Mouse (Mus musculus): ENCODE measurements around the gene Dcaf7. TPM values are rescaled to one million over a fixed set of nuclear protein-coding genes. Genes with fewer than 3 reads are reported as not detected.
"Not testable (repeated sequence)": the region's sequence is repeated elsewhere in the genome, so short reads cannot be mapped to it uniquely, and the experiment has no call there.

The Dcaf7 gene
- polyA plus RNA-seq, 1 experiment, result 8.4 TPM

DNA sequence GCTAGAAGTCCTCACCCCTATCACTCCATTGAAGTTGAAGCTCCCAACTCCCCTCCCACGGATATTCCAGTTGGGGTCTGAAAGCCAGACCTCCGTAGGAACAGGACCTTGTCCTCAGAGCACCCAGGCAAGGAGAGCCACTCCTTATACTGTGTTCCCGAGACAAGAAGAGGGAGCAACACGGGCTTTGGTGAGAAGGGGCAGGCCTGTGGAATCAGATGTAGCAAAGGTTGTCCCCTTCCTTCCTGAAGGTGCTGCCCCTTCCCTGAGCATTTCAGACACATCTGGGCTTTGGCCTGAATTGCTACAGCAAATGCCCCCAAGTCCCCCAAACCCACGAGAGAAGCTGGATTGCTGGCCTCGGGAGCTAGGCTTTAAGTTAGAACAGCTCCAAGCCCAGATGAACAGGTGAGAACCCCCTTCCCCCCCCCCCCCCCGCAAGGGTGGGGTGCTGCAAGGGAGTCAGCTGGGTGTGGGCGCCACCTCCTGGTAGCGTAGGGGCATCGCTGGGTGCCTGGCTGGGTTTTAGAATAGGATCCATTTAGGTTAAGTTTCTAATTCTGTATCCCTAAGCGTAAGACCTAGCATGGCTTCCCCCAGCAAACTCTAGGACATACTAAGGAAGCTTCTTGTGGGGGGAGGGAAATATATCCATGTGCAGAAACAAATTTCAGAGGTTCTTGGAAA is 10.1 kb upstream of the Dcaf7 start:
- Histone ChIP-seq H3K27ac (replicated peaks; ENCODE audit: low read depth, low read length) (no peak overlapping the region), H3K4me1 (ENCODE audit: control insufficient read depth, insufficient read depth, insufficient read length, low read length) (no peaks in the 10 kb centered on the region; the same call in 1 of the 2 replicates), H3K4me3 (ENCODE audit: insufficient read depth, low read depth, low read length) (no peak overlapping the region)

DNA sequence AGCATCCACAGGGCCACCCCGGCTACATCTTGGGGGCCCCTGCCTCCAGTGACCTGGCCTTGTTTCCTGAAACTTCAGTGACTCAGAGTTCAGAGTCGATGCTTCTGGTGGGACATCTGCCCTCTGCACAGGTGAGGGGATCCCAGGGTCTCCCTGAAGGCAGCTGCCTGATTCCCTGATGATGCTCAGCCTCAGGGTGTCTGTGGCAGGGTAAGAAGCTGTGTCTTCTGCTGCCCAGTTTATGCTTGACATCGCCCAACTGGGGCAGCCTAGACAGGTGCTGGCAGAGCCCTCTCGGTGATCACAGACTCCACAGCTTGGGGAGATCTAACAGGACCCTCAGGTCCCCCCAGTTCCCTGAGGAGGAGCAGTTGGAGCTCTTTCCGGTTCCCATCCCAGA is 9.1 kb upstream of the Dcaf7 start:
- Histone ChIP-seq H3K4me3 (ENCODE audit: insufficient read depth, low read depth, low read length) (no peak overlapping the region), H3K27ac (replicated peaks; ENCODE audit: low read depth, low read length) (no peak overlapping the region), H3K4me1 (ENCODE audit: control insufficient read depth, insufficient read depth, insufficient read length, low read length) (no peaks in the 10 kb centered on the region; the same call in 1 of the 2 replicates)

DNA sequence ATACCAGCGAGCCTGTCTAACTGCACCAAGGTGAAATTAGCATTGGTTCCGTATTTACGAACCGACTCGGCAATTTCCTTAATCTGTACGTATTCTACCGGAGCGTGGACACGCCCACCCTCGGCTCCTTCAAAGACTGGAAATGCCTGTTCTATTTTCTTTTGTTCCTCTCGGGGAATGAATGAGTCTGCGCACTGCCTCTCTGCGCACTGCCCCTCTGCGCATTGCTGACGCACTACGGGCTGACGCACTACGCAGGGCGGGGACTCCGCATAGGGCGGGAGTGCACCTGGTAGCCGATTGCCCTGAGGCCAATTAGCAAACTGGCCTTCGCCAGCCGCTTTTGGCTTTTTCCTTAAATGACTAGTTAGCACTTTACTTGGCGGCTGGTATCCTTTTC is 4.6 kb upstream of the Dcaf7 start:
- H3K27ac ChIP-seq (replicated peaks; ENCODE audit: low read depth, low read length), result peak overlapping the region; percentile 57; the same call in 1 of the 2 replicates
- H3K4me3 ChIP-seq (ENCODE audit: insufficient read depth, low read depth, low read length), result peak overlapping the region; percentile 62
- not testable (repeated sequence) for H3K4me1 ChIP-seq (ENCODE audit: control insufficient read depth, insufficient read depth, insufficient read length, low read length)

DNA sequence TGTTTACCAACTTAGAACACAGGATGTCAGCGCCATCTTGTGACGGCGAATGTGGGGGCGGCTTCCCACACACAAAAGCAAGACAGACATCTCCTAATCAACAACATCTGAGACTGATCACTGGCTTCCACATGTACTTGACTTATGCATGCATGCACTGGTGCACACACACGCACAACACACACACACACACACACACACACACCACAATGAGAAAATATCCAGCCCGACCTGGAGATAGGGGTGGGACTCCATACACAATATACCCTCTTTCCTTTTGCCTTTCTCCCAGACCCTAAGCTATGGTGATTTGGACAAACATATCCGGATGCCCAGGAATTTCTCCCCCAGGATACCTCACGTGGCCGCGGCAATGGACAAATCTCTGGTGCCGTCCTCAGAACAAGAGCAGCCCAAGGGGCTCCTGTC is 3.2 kb upstream of the Dcaf7 start:
- H3K27ac ChIP-seq (replicated peaks; ENCODE audit: low read depth, low read length), result peak overlapping the region; percentile 88
- H3K4me3 ChIP-seq (ENCODE audit: insufficient read depth, low read depth, low read length), result peak overlapping the region; percentile 47

DNA sequence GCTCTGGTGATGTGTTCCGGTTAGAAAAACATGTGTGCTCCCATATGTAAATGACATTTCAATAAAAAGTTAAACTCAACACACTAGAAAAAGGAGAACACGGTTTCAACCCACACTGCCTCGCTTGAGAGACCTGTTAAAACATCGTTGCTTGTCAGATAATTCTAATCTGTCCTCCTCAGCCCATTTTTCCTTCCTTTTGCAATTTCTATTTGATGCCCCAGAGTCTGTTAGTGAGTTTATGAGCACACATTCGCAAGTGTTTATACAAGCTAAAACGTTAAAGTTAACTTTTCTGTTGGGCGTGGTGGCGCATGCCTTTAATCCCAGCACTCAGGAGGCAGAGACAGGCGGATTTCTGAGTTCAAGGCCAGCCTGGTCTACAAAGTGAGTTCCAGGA is 1.7 kb upstream of the Dcaf7 start:
- peak overlapping the region; percentile 88; the same call in 1 of the 2 replicates for H3K27ac ChIP-seq (replicated peaks; ENCODE audit: low read depth, low read length)
- peaks cover 17% of the 10 kb centered on the region; the same call in 1 of the 2 replicates for H3K4me1 ChIP-seq (ENCODE audit: control insufficient read depth, insufficient read depth, insufficient read length, low read length)
- H3K4me3 ChIP-seq (ENCODE audit: insufficient read depth, low read depth, low read length), result 0 out of 2 replicates have a peak overlapping the region, but pooled peaks have one; percentile 2

More for the DNA sequence above, 3.2 kb upstream of the Dcaf7 start:
- H3K4me1 ChIP-seq (ENCODE audit: control insufficient read depth, insufficient read depth, insufficient read length, low read length), result peaks cover 11% of the 10 kb centered on the region; the same call in 1 of the 2 replicates

DNA sequence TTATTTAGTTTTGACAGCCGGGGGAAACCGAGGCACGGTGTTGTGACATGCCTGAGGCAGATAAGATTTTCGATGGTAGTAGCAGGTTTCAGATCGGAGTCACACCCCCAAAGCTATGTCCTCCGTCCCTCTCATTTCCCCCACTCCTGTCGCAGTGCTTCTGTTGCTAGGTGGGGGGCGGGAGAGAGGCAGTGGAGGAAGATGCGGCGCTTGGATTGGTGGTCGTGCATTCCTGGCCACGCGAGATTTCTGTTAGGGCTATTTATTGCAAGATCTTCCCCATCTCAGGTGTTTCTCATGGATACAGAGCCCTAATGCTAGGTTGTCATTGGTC is 713 bp downstream of the Dcaf7 start:
- peak overlapping the region; percentile 93 for H3K4me3 ChIP-seq (ENCODE audit: insufficient read depth, low read depth, low read length)
- H3K4me1 ChIP-seq (ENCODE audit: control insufficient read depth, insufficient read depth, insufficient read length, low read length), result peaks cover 22% of the 10 kb centered on the region; the same call in 1 of the 2 replicates

DNA sequence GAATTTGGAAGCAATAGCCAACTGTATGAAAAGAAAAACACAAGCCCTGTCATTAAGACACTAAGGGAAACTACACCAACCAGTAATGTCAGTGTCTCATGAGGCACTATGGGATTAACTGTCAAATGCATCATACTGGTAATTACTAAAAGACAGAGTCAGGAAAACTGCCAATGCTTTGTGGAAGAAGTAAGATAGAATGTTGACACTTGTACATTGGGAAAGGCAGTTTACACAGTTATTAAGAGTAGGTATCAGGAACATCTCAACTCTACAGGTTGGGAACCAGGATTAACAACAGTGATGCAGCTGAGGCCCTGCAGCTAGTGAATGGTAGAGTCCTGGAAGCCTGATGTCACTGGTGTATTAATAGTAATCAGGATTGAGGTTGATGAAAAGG is 7.7 kb downstream of the Dcaf7 start:
- no peak overlapping the region for H3K27ac ChIP-seq (replicated peaks; ENCODE audit: low read depth, low read length)
- peaks cover 8% of the 10 kb centered on the region; the same call in 1 of the 2 replicates for H3K4me1 ChIP-seq (ENCODE audit: control insufficient read depth, insufficient read depth, insufficient read length, low read length)
- no peak overlapping the region for H3K4me3 ChIP-seq (ENCODE audit: insufficient read depth, low read depth, low read length)

More for the DNA sequence above, 713 bp downstream of the Dcaf7 start:
- H3K27ac ChIP-seq (replicated peaks; ENCODE audit: low read depth, low read length), result 0 out of 2 replicates have a peak overlapping the region, but pooled peaks have one; percentile 11

DNA sequence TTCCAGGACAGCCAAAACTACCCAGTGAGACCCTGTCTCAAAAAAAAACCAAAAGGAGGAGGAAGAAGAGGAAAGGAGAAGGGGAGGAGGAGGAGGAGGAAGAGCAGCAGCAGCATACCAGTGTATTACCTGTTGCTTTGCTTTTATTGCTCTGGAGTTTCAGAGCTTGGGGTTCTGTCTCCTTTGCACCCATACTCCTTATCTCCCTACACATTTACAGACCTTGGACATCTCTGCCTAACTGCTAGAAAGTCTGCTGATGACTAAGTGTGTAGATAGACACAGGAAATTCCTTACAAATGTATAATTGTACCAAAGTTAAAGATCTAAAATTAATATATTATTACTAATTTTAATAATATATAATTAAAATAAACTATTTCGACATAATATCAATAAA is 8.6 kb downstream of the Dcaf7 start:
- Histone ChIP-seq H3K4me3 (ENCODE audit: insufficient read depth, low read depth, low read length) (no peak overlapping the region), H3K4me1 (ENCODE audit: control insufficient read depth, insufficient read depth, insufficient read length, low read length) (0 out of 2 replicates have a peak, but pooled peaks cover 4% of the 10 kb centered on the region), H3K27ac (replicated peaks; ENCODE audit: low read depth, low read length) (no peak overlapping the region)

DNA sequence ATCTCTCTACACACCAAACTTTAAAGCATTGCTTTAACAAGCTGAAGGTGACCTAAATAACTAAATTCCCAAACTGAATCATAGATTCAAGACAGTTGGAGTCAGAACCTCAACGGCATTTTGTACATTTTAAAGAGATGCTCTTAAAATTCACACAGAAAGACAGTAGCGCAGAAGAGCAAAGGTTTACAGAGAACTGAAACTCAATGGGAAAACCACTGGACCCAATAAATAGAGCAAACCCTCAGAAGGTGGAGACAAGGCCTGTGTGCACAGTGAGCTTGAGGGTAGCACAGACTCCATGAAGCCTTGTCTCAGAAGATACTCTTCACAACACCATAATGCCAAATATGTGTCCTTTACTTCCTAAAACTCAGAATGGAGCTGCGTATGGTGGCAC is 9.1 kb downstream of the Dcaf7 start:
- Histone ChIP-seq H3K27ac (replicated peaks; ENCODE audit: low read depth, low read length) (no peak overlapping the region), H3K4me3 (ENCODE audit: insufficient read depth, low read depth, low read length) (no peak overlapping the region), H3K4me1 (ENCODE audit: control insufficient read depth, insufficient read depth, insufficient read length, low read length) (no peaks in the 10 kb centered on the region)

DNA sequence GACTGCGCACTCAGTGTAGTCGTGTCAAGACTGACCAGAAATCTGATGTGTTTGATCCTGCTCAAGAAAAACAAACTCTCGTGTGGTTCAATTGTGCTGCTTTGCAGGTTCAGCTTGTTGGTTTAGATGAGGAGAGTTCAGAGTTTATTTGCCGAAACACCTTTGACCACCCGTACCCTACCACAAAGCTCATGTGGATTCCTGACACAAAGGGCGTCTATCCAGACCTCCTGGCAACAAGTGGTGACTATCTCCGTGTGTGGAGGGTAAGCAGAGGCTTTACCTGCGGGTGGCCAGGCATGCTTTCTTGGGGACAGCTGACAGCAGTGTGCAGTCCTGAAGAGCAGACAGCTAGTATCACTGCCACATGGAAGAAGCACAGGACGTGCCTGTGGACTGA is 9.9 kb downstream of the Dcaf7 start:
- Histone ChIP-seq H3K4me1 (ENCODE audit: control insufficient read depth, insufficient read depth, insufficient read length, low read length) (no peaks in the 10 kb centered on the region), H3K4me3 (ENCODE audit: insufficient read depth, low read depth, low read length) (no peak overlapping the region), H3K27ac (replicated peaks; ENCODE audit: low read depth, low read length) (no peak overlapping the region)

DNA sequence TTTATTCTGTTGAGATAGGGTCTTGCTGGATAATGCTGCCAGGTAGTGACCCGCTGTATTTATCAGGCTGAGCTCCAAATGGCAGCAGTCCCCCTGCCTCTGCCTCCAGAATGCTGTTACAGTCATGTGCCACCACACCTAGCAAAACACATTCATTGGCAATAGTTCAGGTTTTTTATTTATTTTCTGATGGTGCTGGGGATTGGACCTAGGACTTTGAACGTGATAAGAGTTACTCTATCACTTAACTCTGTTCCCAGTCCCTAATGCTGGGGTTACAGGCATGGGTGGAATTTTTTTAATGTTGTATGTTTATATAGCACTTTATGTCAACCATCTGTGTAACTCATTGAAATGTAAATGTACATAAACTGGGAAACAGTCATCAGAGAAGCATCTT is 17.2 kb downstream of the Dcaf7 start:
- H3K4me1 ChIP-seq (ENCODE audit: control insufficient read depth, insufficient read depth, insufficient read length, low read length), result no peaks in the 10 kb centered on the region
- no peak overlapping the region for H3K4me3 ChIP-seq (ENCODE audit: insufficient read depth, low read depth, low read length)
- no peak overlapping the region for H3K27ac ChIP-seq (replicated peaks; ENCODE audit: low read depth, low read length)

DNA sequence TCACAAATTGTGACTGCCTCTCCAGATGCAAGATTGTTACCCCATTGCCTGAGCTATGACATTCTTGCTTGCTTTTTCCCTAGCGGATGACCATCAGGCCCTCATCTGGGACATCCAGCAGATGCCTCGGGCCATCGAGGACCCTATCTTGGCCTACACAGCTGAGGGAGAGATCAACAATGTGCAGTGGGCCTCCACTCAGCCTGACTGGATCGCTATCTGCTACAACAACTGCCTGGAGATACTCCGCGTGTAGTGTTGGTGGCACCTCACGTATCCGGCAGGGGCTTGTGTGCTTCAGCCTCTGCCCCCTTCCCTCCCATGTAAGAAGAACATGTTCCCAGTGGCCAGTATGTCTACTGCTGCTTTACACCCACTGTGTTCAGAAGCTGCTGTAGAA is 17.9 kb downstream of the Dcaf7 start:
- no peak overlapping the region for H3K4me3 ChIP-seq (ENCODE audit: insufficient read depth, low read depth, low read length)
- no peaks in the 10 kb centered on the region for H3K4me1 ChIP-seq (ENCODE audit: control insufficient read depth, insufficient read depth, insufficient read length, low read length)
- H3K27ac ChIP-seq (replicated peaks; ENCODE audit: low read depth, low read length), result no peak overlapping the region

DNA sequence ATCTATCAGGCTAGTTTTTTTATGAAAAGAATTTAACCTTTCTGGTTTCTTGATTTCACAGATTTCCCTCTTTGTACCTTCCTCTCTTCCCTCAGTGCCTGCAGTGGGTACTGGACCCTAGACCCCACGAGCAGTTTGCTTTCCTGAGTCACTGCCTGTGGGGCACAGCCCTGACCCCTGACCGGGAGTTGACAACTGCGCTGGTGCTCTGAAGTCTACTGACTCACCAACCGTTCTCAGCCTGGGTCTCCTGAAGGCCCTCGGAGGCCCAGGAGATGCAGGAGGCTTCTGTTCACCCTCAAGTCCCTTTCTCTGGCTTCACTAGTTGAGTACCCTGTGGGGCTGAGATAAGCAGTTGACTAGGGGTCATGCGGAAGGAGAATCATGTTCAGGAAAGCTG is 18.7 kb downstream of the Dcaf7 start:
- Histone ChIP-seq H3K27ac (replicated peaks; ENCODE audit: low read depth, low read length) (no peak overlapping the region), H3K4me1 (ENCODE audit: control insufficient read depth, insufficient read depth, insufficient read length, low read length) (no peaks in the 10 kb centered on the region), H3K4me3 (ENCODE audit: insufficient read depth, low read depth, low read length) (no peak overlapping the region)

DNA sequence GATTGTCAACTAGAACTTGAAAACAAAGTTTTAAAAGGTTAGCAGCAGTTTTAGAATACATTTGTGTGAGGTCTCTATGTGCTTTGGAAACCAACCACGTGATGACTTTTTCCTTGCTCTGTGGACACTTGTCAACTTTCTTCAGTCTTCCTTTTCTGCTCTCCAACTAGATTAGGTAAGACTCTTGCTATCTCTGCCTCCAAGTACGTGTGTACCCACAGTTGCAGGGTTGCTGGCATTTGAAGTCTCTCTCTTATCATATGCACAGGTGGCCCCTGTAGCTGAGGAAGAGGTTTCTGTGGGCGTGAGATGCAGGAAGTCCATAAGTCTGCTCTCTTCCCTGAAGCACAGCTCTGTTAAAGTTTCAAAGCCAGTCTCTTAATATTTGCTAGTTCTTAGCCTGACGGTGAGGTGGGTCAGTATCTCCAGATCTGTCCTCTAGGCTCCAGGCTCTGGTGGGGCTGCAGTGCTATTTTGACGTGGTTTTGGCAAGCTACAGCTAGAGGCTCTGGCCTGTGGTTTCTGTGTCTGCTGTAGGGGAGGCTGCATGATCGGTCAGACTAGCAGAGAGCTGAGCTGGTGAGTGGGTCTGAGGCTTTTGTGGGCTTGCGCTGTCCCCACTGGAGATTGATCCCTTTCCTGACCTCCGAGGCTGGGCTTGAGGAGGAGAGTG is 20.3 kb downstream of the Dcaf7 start:
- H3K4me3 ChIP-seq (ENCODE audit: insufficient read depth, low read depth, low read length), result no peak overlapping the region
- H3K4me1 ChIP-seq (ENCODE audit: control insufficient read depth, insufficient read depth, insufficient read length, low read length), result no peaks in the 10 kb centered on the region
- H3K27ac ChIP-seq (replicated peaks; ENCODE audit: low read depth, low read length), result no peak overlapping the region

DNA sequence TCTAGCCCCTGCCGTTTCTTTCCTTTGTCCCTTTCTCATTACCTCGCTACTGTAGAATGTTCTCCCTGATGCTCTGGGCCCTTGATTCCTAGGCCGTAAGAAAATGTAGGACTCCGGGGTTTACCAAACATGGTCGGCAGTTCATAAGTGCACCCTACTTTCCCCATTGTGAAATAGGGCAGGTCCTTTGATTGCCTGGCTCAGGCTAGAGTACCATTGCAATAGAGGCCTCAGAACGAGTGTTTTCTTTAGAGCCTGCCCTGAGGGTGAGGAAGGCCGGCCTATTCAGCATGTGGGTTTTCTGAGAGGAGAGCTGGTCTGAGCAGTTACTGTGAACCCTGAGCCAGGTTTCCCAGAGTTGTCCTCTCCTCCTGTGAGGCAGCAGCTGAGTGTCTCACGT is 21.3 kb downstream of the Dcaf7 start:
- no peaks in the 10 kb centered on the region for H3K4me1 ChIP-seq (ENCODE audit: control insufficient read depth, insufficient read depth, insufficient read length, low read length)
- no peak overlapping the region for H3K4me3 ChIP-seq (ENCODE audit: insufficient read depth, low read depth, low read length)
- H3K27ac ChIP-seq (replicated peaks; ENCODE audit: low read depth, low read length), result no peak overlapping the region

DNA sequence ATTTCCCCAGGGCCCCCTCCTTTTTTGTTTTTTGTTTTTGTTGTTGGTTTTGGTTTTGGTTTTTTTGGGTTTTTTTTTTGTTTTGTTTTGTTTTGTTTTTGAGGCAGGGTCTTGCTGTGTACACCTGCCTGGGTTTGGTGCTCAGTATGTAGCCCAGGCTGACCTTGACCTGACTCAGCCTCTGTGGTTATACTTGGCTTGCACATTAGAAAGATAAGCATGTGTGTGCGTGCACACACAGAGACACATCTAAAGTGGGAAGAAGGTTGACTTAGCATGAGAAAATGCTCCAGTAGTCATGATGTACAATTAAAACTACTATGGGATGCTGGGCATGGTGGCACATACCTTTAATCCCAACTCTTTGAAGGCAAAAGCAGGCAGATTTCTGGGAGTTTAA is 23.9 kb downstream of the Dcaf7 start:
- Histone ChIP-seq H3K4me3 (ENCODE audit: insufficient read depth, low read depth, low read length) (no peak overlapping the region), H3K4me1 (ENCODE audit: control insufficient read depth, insufficient read depth, insufficient read length, low read length) (no peaks in the 10 kb centered on the region)

More for the DNA sequence above, 23.9 kb downstream of the Dcaf7 start:
- no peak overlapping the region for H3K27ac ChIP-seq (replicated peaks; ENCODE audit: low read depth, low read length)
